Mouse (Mus musculus): Measurements from ENCODE around the gene Plekhm3. TPM values are rescaled to one million over a fixed set of nuclear protein-coding genes. Genes with fewer than 3 reads are reported as not detected.
"Not testable (repeated sequence)": the region's sequence is repeated elsewhere in the genome, so short reads cannot be mapped to it uniquely, and the experiment has no call there.

The Plekhm3 gene
- polyA plus RNA-seq (2016; fragmentation: Nextera tagmentation; extraction: Ambion mirVana) = 7.8 and 8.9 TPM in 2 replicates

DNA sequence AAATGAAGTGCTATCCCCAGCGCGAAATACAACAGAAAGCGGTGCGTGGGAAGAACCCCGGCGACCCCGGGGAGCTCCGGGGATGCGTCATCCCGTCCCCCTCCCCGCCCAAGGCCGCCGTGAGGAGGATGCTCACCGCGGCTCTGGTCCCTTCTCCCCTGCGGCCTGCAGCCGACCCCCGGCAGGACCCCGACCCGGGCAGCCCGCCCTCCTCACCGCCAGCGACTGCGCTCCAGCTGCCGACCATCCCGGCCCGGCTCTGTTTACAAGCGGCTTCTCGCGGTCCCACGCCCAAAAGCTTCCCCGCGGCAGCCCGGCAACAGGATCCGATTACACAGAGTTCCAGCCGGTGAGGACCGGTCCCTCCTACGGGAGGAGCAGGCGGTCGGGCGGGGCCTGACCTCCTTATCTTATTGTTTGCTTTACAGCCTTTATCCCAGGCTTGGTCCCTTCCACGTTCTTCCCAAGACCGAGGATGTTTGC lies at the start of gene Plekhm3:
Plekhm3 (minus strand) TSS at position 346 of the 483 bp plus-strand sequence.
- peak within 1 kb of the TSS; percentile 54 for H3K4me2 ChIP-seq
- H3K36me3 ChIP-seq (replicated peaks) = no peaks in the 10 kb centered on the region
- H3K9ac ChIP-seq = peak within 1 kb of the TSS; percentile 83
- under 1% methylated on average over 43 of the region's 43 CpGs for WGBS
- H3K9me3 ChIP-seq = 0 out of 2 replicates have a peak, but pooled peaks cover 10% of the 10 kb centered on the region
- peak within 1 kb of the TSS; percentile 76 for H3K27ac ChIP-seq
- no peaks in the 10 kb centered on the region for H3K27me3 ChIP-seq
- ATAC-seq (ENCODE audit: low FRiP score) = peak; percentile 94
- H3K4me3 ChIP-seq (replicated peaks) = peak within 1 kb of the TSS; percentile 82
- H3K4me1 ChIP-seq = no peaks in the 10 kb centered on the region

DNA sequence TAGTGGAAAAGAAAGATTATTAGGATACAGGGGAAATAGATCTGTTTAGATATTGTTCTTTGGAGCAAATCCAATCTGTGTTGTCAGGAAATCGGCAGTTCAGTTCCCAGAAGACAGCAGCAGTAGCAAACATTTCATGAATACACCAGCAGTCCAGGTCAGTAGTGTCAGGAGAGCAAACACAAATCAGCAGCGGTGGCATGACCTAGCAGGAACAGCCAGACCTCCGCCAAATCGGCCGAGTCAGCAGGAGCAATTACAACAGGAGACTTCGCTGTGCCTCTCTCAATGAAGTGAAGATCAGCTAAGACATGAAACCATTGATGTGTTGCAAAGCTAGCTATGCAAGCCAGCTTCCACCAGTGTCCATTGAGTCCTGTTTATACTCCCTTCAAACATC lies 49.0 kb upstream of the Plekhm3 start:
- 95% methylated on average over 6 of the region's 6 CpGs for WGBS
- no peak for ATAC-seq (ENCODE audit: low FRiP score)
- H3K4me3 ChIP-seq (replicated peaks) = no peak overlapping the region

GRCm38 (mm10) chr1:65004526-65004925 lies 47.9 kb upstream of the Plekhm3 start:
- H3K27me3 ChIP-seq = no peaks in the 10 kb centered on the region
- H3K4me1 ChIP-seq = no peaks in the 10 kb centered on the region
- no peak for ATAC-seq (ENCODE audit: low FRiP score)
- H3K4me2 ChIP-seq = no peak overlapping the region
- 83% methylated on average over 4 of the region's 4 CpGs for WGBS
- no peak overlapping the region for H3K27ac ChIP-seq
- H3K9ac ChIP-seq = no peak overlapping the region
- no peaks in the 10 kb centered on the region for H3K9me3 ChIP-seq
- no peak overlapping the region for H3K4me3 ChIP-seq (replicated peaks)
- H3K36me3 ChIP-seq (replicated peaks) = no peaks in the 10 kb centered on the region

More for the DNA sequence above, 49.0 kb upstream of the Plekhm3 start:
- H3K9ac ChIP-seq = no peak overlapping the region
- H3K4me2 ChIP-seq = no peak overlapping the region
- no peaks in the 10 kb centered on the region for H3K27me3 ChIP-seq
- no peaks in the 10 kb centered on the region for H3K36me3 ChIP-seq (replicated peaks)
- no peaks in the 10 kb centered on the region for H3K4me1 ChIP-seq
- no peak overlapping the region for H3K27ac ChIP-seq
- no peaks in the 10 kb centered on the region for H3K9me3 ChIP-seq

- Histone ChIP-seq H3K4me1 (no peaks in the 10 kb centered on the region), H3K27ac (no peak overlapping the region), H3K9ac (no peak overlapping the region), H3K36me3 (replicated peaks) (no peaks in the 10 kb centered on the region), H3K4me3 (replicated peaks) (no peak overlapping the region), H3K27me3 (no peaks in the 10 kb centered on the region), H3K9me3 (no peaks in the 10 kb centered on the region), H3K4me2 (no peak overlapping the region)
- 86% methylated on average over 4 of the region's 4 CpGs for WGBS
- ATAC-seq (ENCODE audit: low FRiP score) = no peak
These were observed 36.6 kb upstream of the Plekhm3 start for GRCm38 (mm10) chr1:64993206-64993605.

GRCm38 (mm10) chr1:64988176-64988575 lies 31.6 kb upstream of the Plekhm3 start:
- ATAC-seq (ENCODE audit: low FRiP score) = no peak
- Histone ChIP-seq H3K27me3 (peaks cover 15% of the 10 kb centered on the region; the same call in 1 of the 2 replicates), H3K9me3 (no peaks in the 10 kb centered on the region), H3K4me2 (no peak overlapping the region), H3K27ac (no peak overlapping the region), H3K4me1 (no peaks in the 10 kb centered on the region), H3K9ac (no peak overlapping the region), H3K36me3 (replicated peaks) (no peaks in the 10 kb centered on the region), H3K4me3 (replicated peaks) (no peak overlapping the region)

- no peaks in the 10 kb centered on the region for H3K36me3 ChIP-seq (replicated peaks)
- no peaks in the 10 kb centered on the region for H3K4me1 ChIP-seq
- H3K27me3 ChIP-seq = peaks cover 15% of the 10 kb centered on the region; the same call in 1 of the 2 replicates
- WGBS = 31% methylated on average over 7 of the region's 7 CpGs
- no peaks in the 10 kb centered on the region for H3K9me3 ChIP-seq
- no peak overlapping the region for H3K4me2 ChIP-seq
- no peak overlapping the region for H3K4me3 ChIP-seq (replicated peaks)
- no peak overlapping the region for H3K27ac ChIP-seq
- H3K9ac ChIP-seq = no peak overlapping the region
- ATAC-seq (ENCODE audit: low FRiP score) = no peak
These were observed 29.5 kb upstream of the Plekhm3 start for GRCm38 (mm10) chr1:64986120-64986519.

DNA sequence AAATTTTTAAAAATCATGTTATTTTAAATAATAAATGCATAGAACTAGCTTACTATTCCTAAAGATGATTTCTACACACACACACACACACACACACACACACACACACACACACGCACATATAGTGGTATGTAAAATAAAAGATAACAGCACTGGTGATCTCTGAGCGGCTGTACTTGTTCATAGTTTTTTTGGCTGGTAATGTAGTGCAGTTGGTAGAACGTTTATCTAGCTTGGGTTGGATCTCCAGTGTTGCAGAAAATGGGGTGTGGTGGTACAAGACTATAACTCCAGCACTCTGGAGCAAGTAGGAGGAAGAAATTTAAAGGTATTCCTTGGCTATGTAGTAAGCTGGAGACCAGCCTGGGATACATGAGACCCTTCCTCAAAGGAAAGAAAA lies 26.6 kb upstream of the Plekhm3 start:
- Histone ChIP-seq H3K27me3 (peaks cover 34% of the 10 kb centered on the region), H3K9ac (no peak overlapping the region), H3K4me3 (replicated peaks) (no peak overlapping the region), H3K36me3 (replicated peaks) (no peaks in the 10 kb centered on the region), H3K4me1 (0 out of 2 replicates have a peak, but pooled peaks cover 2% of the 10 kb centered on the region), H3K9me3 (no peaks in the 10 kb centered on the region), H3K27ac (no peak overlapping the region), H3K4me2 (no peak overlapping the region)
- 81% methylated on average over 3 of the region's 3 CpGs for WGBS
- ATAC-seq (ENCODE audit: low FRiP score) = no peak

DNA sequence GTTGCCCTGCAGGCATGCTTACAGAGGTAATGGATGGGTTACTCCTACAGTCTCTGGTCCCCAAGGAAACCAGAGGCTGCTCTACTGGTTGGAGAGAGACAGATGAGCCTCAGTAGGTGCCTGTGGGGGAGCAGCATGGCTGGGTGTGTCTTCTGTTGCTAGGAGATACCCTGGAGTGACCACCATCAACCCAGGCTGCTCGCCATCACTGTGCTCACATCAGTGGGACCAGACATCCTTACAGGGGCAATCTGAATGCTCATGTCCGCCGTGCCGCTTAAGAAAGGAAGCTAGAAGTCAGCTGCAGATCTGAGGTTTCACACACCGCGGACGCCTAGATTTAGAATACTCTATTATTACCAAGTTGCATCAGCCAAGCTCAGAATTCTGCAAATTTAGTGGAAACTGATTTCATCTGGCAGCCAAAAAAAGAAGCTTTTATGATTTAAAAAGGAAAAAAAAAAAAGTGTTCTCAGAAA lies 21.7 kb upstream of the Plekhm3 start:
- ATAC-seq (ENCODE audit: low FRiP score) = no peak
- peaks cover 59% of the 10 kb centered on the region for H3K27me3 ChIP-seq

DNA sequence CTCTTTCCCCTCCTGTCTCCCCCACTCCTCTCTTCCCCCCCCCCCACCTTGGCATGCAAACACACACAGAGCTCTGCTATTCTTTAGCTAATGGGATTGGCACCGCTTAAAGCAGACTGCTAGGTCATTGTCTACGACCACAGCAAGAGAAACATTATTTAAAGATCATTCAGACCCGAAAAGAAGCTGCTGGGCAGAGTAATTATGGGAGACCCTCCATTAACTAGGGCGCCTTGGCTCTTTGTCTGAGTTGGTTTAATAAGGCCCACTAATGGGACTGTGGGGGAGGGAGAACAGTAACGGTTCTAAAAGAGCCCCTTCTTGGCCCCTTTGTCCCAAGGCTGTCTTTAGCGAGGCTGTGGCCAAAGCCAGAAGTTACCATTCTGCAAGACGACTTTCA lies 18.7 kb upstream of the Plekhm3 start:
- H3K27me3 ChIP-seq = peaks cover 78% of the 10 kb centered on the region

More for the DNA sequence above, 21.7 kb upstream of the Plekhm3 start:
- WGBS = 76% methylated on average over 7 of the region's 7 CpGs
- Histone ChIP-seq H3K4me2 (no peak overlapping the region), H3K9ac (no peak overlapping the region), H3K36me3 (replicated peaks) (no peaks in the 10 kb centered on the region), H3K4me1 (peaks cover 20% of the 10 kb centered on the region), H3K9me3 (no peaks in the 10 kb centered on the region), H3K4me3 (replicated peaks) (no peak overlapping the region), H3K27ac (no peak overlapping the region)

GRCm38 (mm10) chr1:64970685-64971084 lies 14.1 kb upstream of the Plekhm3 start:
- ATAC-seq (ENCODE audit: low FRiP score) = no peak

More for the DNA sequence above, 18.7 kb upstream of the Plekhm3 start:
- Histone ChIP-seq H3K4me2 (peak overlapping the region; percentile 31), H3K4me3 (replicated peaks) (no peak overlapping the region), H3K9ac (no peak overlapping the region), H3K36me3 (replicated peaks) (no peaks in the 10 kb centered on the region), H3K9me3 (no peaks in the 10 kb centered on the region), H3K4me1 (peaks cover 20% of the 10 kb centered on the region), H3K27ac (no peak overlapping the region)
- 5% methylated on average over 7 of the region's 7 CpGs for WGBS
- ATAC-seq (ENCODE audit: low FRiP score) = peak; percentile 77

DNA sequence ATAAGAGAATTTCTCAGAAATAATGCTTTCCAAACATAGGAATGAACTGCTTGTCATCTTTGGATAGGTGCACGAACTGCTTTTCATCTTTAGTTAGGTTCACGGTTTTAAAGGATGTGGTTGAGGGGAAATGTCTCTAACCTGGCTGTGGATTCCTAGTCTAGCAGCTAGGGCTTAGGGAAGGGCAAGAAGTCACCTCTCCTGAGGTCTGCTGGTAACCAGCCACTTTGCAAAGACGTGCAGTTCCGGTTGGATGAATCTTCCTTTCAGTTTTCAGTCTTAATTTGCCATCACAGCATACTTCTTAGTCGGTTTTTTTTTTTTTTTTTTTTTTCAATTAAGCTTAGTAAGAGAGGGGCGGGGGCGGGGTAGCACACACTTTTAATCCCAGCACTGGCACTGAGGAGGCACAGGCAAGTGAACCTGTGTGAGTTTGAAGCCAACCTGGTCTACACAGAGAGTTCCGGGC lies 431 bp upstream of the Plekhm3 start:
- peak overlapping the region; percentile 54 for H3K4me2 ChIP-seq
- 46% methylated on average over 8 of the region's 8 CpGs for WGBS
- H3K4me1 ChIP-seq = no peaks in the 10 kb centered on the region
- ATAC-seq (ENCODE audit: low FRiP score) = peak; percentile 63; the same call in 1 of the 2 replicates
- H3K36me3 ChIP-seq (replicated peaks) = no peaks in the 10 kb centered on the region
- peak overlapping the region; percentile 83 for H3K9ac ChIP-seq
- peak overlapping the region; percentile 82 for H3K4me3 ChIP-seq (replicated peaks)
- 0 out of 2 replicates have a peak, but pooled peaks cover 10% of the 10 kb centered on the region for H3K9me3 ChIP-seq
- H3K27me3 ChIP-seq = no peaks in the 10 kb centered on the region
- H3K27ac ChIP-seq = peak overlapping the region; percentile 76

More at GRCm38 (mm10) chr1:64970685-64971084, 14.1 kb upstream of the Plekhm3 start:
- 81% methylated on average over 5 of the region's 5 CpGs for WGBS
- Histone ChIP-seq H3K36me3 (replicated peaks) (no peaks in the 10 kb centered on the region), H3K4me1 (peaks cover 11% of the 10 kb centered on the region), H3K27me3 (peaks cover 39% of the 10 kb centered on the region), H3K4me2 (no peak overlapping the region), H3K4me3 (replicated peaks) (no peak overlapping the region), H3K9me3 (no peaks in the 10 kb centered on the region), H3K9ac (no peak overlapping the region), H3K27ac (no peak overlapping the region)

DNA sequence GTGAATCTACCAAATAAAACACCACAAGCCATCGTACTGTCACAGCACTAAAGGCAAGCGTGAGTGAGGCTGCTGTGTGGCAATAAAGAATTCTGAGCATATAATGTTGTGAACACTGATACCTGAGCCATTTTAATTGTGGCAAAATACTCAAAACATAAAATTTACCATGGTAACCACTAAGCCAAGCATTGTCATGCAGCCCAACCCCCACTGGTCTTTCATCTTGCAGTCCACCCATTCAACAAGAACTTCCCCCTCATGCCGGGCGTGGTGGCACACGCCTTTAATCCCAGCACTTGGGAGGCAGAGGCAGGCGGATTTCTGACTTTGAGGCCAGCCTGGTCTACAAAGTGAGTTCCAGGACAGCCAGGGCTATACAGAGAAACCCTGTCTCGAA lies 1.8 kb downstream of the Plekhm3 start:
- H3K27ac ChIP-seq; ATAC-seq (ENCODE audit: low FRiP score); H3K9ac ChIP-seq; H3K4me2 ChIP-seq; H3K27me3 ChIP-seq; H3K36me3 ChIP-seq (replicated peaks); H3K4me3 ChIP-seq (replicated peaks); H3K9me3 ChIP-seq; H3K4me1 ChIP-seq: not testable (repeated sequence)
- 87% methylated on average over 7 of the region's 7 CpGs for WGBS

- WGBS = 97% methylated on average over 3 of the region's 3 CpGs
- no peak overlapping the region for H3K9ac ChIP-seq
- no peak for ATAC-seq (ENCODE audit: low FRiP score)
- H3K4me3 ChIP-seq (replicated peaks) = no peak overlapping the region
- H3K36me3 ChIP-seq (replicated peaks) = no peaks in the 10 kb centered on the region
- H3K4me2 ChIP-seq = no peak overlapping the region
- no peak overlapping the region for H3K27ac ChIP-seq
- H3K4me1 ChIP-seq = no peaks in the 10 kb centered on the region; the same call in 1 of the 2 replicates
- no peaks in the 10 kb centered on the region for H3K27me3 ChIP-seq
- H3K9me3 ChIP-seq = no peaks in the 10 kb centered on the region
These were observed 6.4 kb downstream of the Plekhm3 start for GRCm38 (mm10) chr1:64950271-64950670.
